8 mouse cellular contexts compared by ENCODE assay signal in genomic region chr19:53944786-53945169, GRCm38 (mm10). TPM values are rescaled to one million over a fixed set of nuclear protein-coding genes. Genes with fewer than 3 reads are reported as not detected.
A peak's percentile ranks its signal among the peaks of the same experiment; 100 is the strongest.
DNase-seq lines count a peak whose midpoint lies in the region; ATAC-seq and TF ChIP-seq lines count a peak whose summit lies in the region.

No protein-coding gene starts in this region.

- WGBS in lung, adult 2 months: 2% methylated on average over 38 of the region's 47 CpGs
- under 1% methylated on average over 32 of the region's 47 CpGs for WGBS in embryonic facial prominence, embryonic 11.5 days
- WGBS in intestine, embryonic 14.5 days: under 1% methylated on average over 25 of the region's 47 CpGs
- WGBS in neural tube, embryonic 13.5 days: 0% methylated on average over 39 of the region's 47 CpGs

- no peak for DNase-seq in lung, adult 2 months
- no peak for DNase-seq in lung, adult 18-20 months
- DNase-seq in embryonic facial prominence, embryonic 11.5 days (ENCODE audit: low spot score): no peak
- no peak for DNase-seq in intestine, embryonic 14.5 days (ENCODE audit: low spot score)
- no peak for DNase-seq in left cerebral cortex, postnatal 4 days
- no peak for DNase-seq in left cerebral cortex, postnatal 36 days (ENCODE audit: low spot score in 2 of 2)
- DNase-seq in left cerebral cortex, postnatal 10 days (ENCODE audit: extremely low spot score in 1 of 2, low spot score in 2 of 2): no peak

- peak overlapping the region; percentile 92 for H3K9ac ChIP-seq in embryonic facial prominence, embryonic 11.5 days (replicated peaks; ENCODE audit: low read length)
- peak overlapping the region; percentile 92 for H3K9ac ChIP-seq in intestine, embryonic 14.5 days (ENCODE audit: low read length)
- H3K9ac ChIP-seq in neural tube, embryonic 13.5 days: peak overlapping the region; percentile 98

- H3K36me3 ChIP-seq in embryonic facial prominence, embryonic 11.5 days (replicated peaks; ENCODE audit: control insufficient read depth, insufficient read depth, low read depth, low read length): no peaks in the 10 kb centered on the region
- no peaks in the 10 kb centered on the region for H3K36me3 ChIP-seq in intestine, embryonic 14.5 days (ENCODE audit: control insufficient read depth, insufficient read depth, low read length)
- H3K36me3 ChIP-seq in neural tube, embryonic 13.5 days: peaks cover under 1% of the 10 kb centered on the region; the same call in 1 of the 2 replicates

- ATAC-seq in embryonic facial prominence, embryonic 11.5 days (replicated peaks; ENCODE audit: insufficient number of reproducible peaks, low FRiP score, low TSS enrichment, low read depth): peak; percentile 71
- no peak; the same call in 1 of the 2 replicates for ATAC-seq in intestine, embryonic 14.5 days (replicated peaks; ENCODE audit: low FRiP score, low TSS enrichment, low read depth)
- ATAC-seq in neural tube, embryonic 13.5 days (ENCODE audit: low read depth): no peak; the same call in 1 of the 2 replicates

- intact Hi-C loops in left cerebral cortex, postnatal 4 days (cut with DNase I): loop anchor here (5.0 kb wide), 2 partner anchors 1118 to 1263 kb away; no protein-coding TSS in a partner anchor
- intact Hi-C loops in left cerebral cortex, postnatal 36 days (cut with DNase I): loop anchor here (5.0 to 10.0 kb wide), 3 partner anchors 43 to 1270 kb away; no protein-coding TSS in a partner anchor
- intact Hi-C loops in left cerebral cortex, postnatal 10 days (cut with DNase I): loop anchor here (5.0 to 10.0 kb wide), 2 partner anchors 1118 to 1250 kb away; no protein-coding TSS in a partner anchor

- peak overlapping the region; percentile 46 for H3K4me2 ChIP-seq in embryonic facial prominence, embryonic 11.5 days (ENCODE audit: low read depth, low read length)
- peak overlapping the region; percentile 49 for H3K4me2 ChIP-seq in intestine, embryonic 14.5 days (ENCODE audit: low read length)
- peak overlapping the region; percentile 68 for H3K4me2 ChIP-seq in neural tube, embryonic 13.5 days

- no peaks in the 10 kb centered on the region for H3K9me3 ChIP-seq in embryonic facial prominence, embryonic 11.5 days (replicated peaks; ENCODE audit: control insufficient read depth, low read length)
- H3K9me3 ChIP-seq in intestine, embryonic 14.5 days (ENCODE audit: control insufficient read depth, low read length): no peaks in the 10 kb centered on the region
- no peaks in the 10 kb centered on the region for H3K9me3 ChIP-seq in neural tube, embryonic 13.5 days

- H3K27ac ChIP-seq in embryonic facial prominence, embryonic 11.5 days (replicated peaks; ENCODE audit: low read depth, low read length): peak overlapping the region; percentile 97
- peak overlapping the region; percentile 97 for H3K27ac ChIP-seq in intestine, embryonic 14.5 days (ENCODE audit: low read depth)
- peak overlapping the region; percentile 97 for H3K27ac ChIP-seq in neural tube, embryonic 13.5 days (replicated peaks)

- H3K27me3 ChIP-seq in embryonic facial prominence, embryonic 11.5 days (ENCODE audit: control insufficient read depth, insufficient read depth, low read length): no peaks in the 10 kb centered on the region
- H3K27me3 ChIP-seq in intestine, embryonic 14.5 days (replicated peaks; ENCODE audit: control insufficient read depth, insufficient read depth, low read length): no peaks in the 10 kb centered on the region
- no peaks in the 10 kb centered on the region for H3K27me3 ChIP-seq in neural tube, embryonic 13.5 days

- peak overlapping the region; percentile 66 for H3K4me3 ChIP-seq in lung, adult 2 months (replicated peaks; ENCODE audit: extremely low read depth, low read depth, low read length)
- H3K4me3 ChIP-seq in embryonic facial prominence, embryonic 11.5 days (ENCODE audit: low read depth, low read length): peak overlapping the region; percentile 91
- peak overlapping the region; percentile 74 for H3K4me3 ChIP-seq in intestine, embryonic 14.5 days (ENCODE audit: low read depth, low read length)
- H3K4me3 ChIP-seq in neural tube, embryonic 13.5 days: peak overlapping the region; percentile 95

- peak; percentile 77 for TF ChIP-seq POLR2A in lung, adult 2 months (IDR thresholded peaks at IDR 0.05; ENCODE audit: borderline replicate concordance, extremely low read depth, low read depth, low read length)

- no peak for TF ChIP-seq CTCF in lung, adult 2 months (IDR thresholded peaks at IDR 0.05; ENCODE audit: insufficient read depth, low read length)

- peaks cover 10% of the 10 kb centered on the region for H3K4me1 ChIP-seq in lung, adult 2 months (ENCODE audit: control insufficient read depth, insufficient read depth, low read length)
- no peaks in the 10 kb centered on the region for H3K4me1 ChIP-seq in embryonic facial prominence, embryonic 11.5 days (ENCODE audit: control insufficient read depth, insufficient read depth, low read length)
- H3K4me1 ChIP-seq in intestine, embryonic 14.5 days (replicated peaks; ENCODE audit: control insufficient read depth, insufficient read depth, low read length): peaks cover 19% of the 10 kb centered on the region; the same call in 1 of the 2 replicates
- H3K4me1 ChIP-seq in neural tube, embryonic 13.5 days (replicated peaks): peaks cover 31% of the 10 kb centered on the region

RNA-seq across cellular contexts. Expression of gene Bbip1, which starts 0.4 kb away (rescaled TPM):
- 4.9 and 6.9 TPM in 2 replicates for polyA plus RNA-seq in lung, adult 2 months (2012; rRNA removed)
- 109 and 114 TPM in 2 replicates for polyA plus RNA-seq in embryonic facial prominence, embryonic 11.5 days (2014; fragmentation: Nextera tagmentation; extraction: Ambion mirVana)
- polyA plus RNA-seq in intestine, embryonic 14.5 days (2014; fragmentation: Nextera tagmentation; extraction: Ambion mirVana): 89.9 and 91.4 TPM in 2 replicates
- polyA plus RNA-seq in neural tube, embryonic 13.5 days (2015; fragmentation: Nextera tagmentation; extraction: Ambion mirVana): 143 and 148 TPM in 2 replicates
- 100 to 1,000 TPM; 101 to 113 TPM for total RNA-seq in left cerebral cortex, postnatal 4 days (2021)
- 10 to 100 TPM; 53.4 to 54.9 TPM for total RNA-seq in left cerebral cortex, postnatal 36 days (2021)
- 10 to 100 TPM; 91.5 to 94.5 TPM for total RNA-seq in left cerebral cortex, postnatal 10 days (2021)

RNA-seq across cellular contexts. Expression of gene Shoc2, which starts 0.7 kb away (rescaled TPM):
- 10.4 and 18.5 TPM in 2 replicates for polyA plus RNA-seq in lung, adult 2 months (2012; rRNA removed)
- 72.5 and 79.7 TPM in 2 replicates for polyA plus RNA-seq in embryonic facial prominence, embryonic 11.5 days (2014; fragmentation: Nextera tagmentation; extraction: Ambion mirVana)
- 49.2 and 54.7 TPM in 2 replicates for polyA plus RNA-seq in intestine, embryonic 14.5 days (2014; fragmentation: Nextera tagmentation; extraction: Ambion mirVana)
- polyA plus RNA-seq in neural tube, embryonic 13.5 days (2015; fragmentation: Nextera tagmentation; extraction: Ambion mirVana): 71.5 and 72.9 TPM in 2 replicates
- total RNA-seq in left cerebral cortex, postnatal 4 days (2021): 10 to 100 TPM; 75.7 to 85.3 TPM
- 10 to 100 TPM; 48.4 to 53.3 TPM for total RNA-seq in left cerebral cortex, postnatal 36 days (2021)
- 10 to 100 TPM; 58.6 to 59.2 TPM for total RNA-seq in left cerebral cortex, postnatal 10 days (2021)

RNA-seq across cellular contexts. Expression of gene Pdcd4, which starts 52.7 kb away (rescaled TPM):
- 4.1 and 8.0 TPM in 2 replicates for polyA plus RNA-seq in lung, adult 2 months (2012; rRNA removed)
- 88.4 and 96.2 TPM in 2 replicates for polyA plus RNA-seq in embryonic facial prominence, embryonic 11.5 days (2014; fragmentation: Nextera tagmentation; extraction: Ambion mirVana)
- polyA plus RNA-seq in intestine, embryonic 14.5 days (2014; fragmentation: Nextera tagmentation; extraction: Ambion mirVana): 68.8 and 72.9 TPM in 2 replicates
- 80.5 and 82.1 TPM in 2 replicates for polyA plus RNA-seq in neural tube, embryonic 13.5 days (2015; fragmentation: Nextera tagmentation; extraction: Ambion mirVana)
- 10 to 100 TPM; 64.4 to 67.5 TPM for total RNA-seq in left cerebral cortex, postnatal 4 days (2021)
- total RNA-seq in left cerebral cortex, postnatal 36 days (2021): 100 to 1,000 TPM in 1 of 2 experiments, 10 to 100 TPM in 1; 98.6 to 113 TPM
- 100 to 1,000 TPM in 1 of 2 experiments, 10 to 100 TPM in 1; 92.7 to 103 TPM for total RNA-seq in left cerebral cortex, postnatal 10 days (2021)

Comparison
In these comparisons a context has a peak if more than half of its experiments do, and no peak if none do; other contexts are left out.
1. RNA of gene Bbip1, which starts 0.4 kb away (polyA plus RNA-seq): 143 to 148 TPM in neural tube, embryonic 13.5 days, 109 to 114 TPM in embryonic facial prominence, embryonic 11.5 days and 89.9 to 91.4 TPM in intestine, embryonic 14.5 days; 4.9 to 6.9 TPM in lung, adult 2 months; every median in the first group is over 10 times any median in the second.
2. Peak in every context shown above with its lines, with median percentiles within 50 percentile points of each other: H3K4me3 ChIP-seq, H3K27ac ChIP-seq, H3K4me2 ChIP-seq and H3K9ac ChIP-seq.